Mouse (Mus musculus) thymus, adult 2 months (tissue): ENCODE measurements around the gene Ptk6. TPM values are rescaled to one million over a fixed set of nuclear protein-coding genes. Genes with fewer than 3 reads are reported as not detected.

Source experiments
- DNase-seq: peaks from one replicate; pipeline ENCODE4 v3.0.0; 2021
- H3K27ac ChIP-seq: fragments of 200-500 bp; 2 replicates; pipeline ENCODE4 v1.5.1; 2012; ENCODE audit warnings: low read length, control low read depth; ENCODE audit not compliant: control insufficient read depth, insufficient read depth
- H3K27me3 ChIP-seq: fragments of 200-500 bp; 2 replicates; pipeline ENCODE4 v1.6.1; 2012; ENCODE audit warnings: mild to moderate bottlenecking, low read length, moderate library complexity, mixed read lengths; ENCODE audit not compliant: control insufficient read depth, insufficient read depth
- H3K36me3 ChIP-seq: fragments of 200-500 bp; 2 replicates; pipeline ENCODE4 v1.6.1; 2012; ENCODE audit warnings: mild to moderate bottlenecking, low read length, moderate library complexity; ENCODE audit not compliant: control insufficient read depth, insufficient read depth
- H3K4me1 ChIP-seq: fragments of 200-500 bp; replicated peaks from 2 replicates; pipeline ENCODE4 v1.6.1; 2012; ENCODE audit warnings: low read length; ENCODE audit not compliant: control insufficient read depth, insufficient read depth
- H3K4me3 ChIP-seq: fragments of 200-500 bp; 2 replicates; pipeline ENCODE4 v1.5.1; 2012; ENCODE audit warnings: mild to moderate bottlenecking, low read length, control low read depth, moderate library complexity; ENCODE audit not compliant: control insufficient read depth, insufficient read depth
- CTCF ChIP-seq: fragments of 200-500 bp; IDR thresholded peaks from 2 replicates; pipeline ENCODE4 v1.5.1; 2012; ENCODE audit warnings: mild to moderate bottlenecking, control low read depth, low read length, moderate library complexity, borderline replicate concordance; ENCODE audit not compliant: control insufficient read depth, poor library complexity, insufficient read depth; ENCODE audit errors: extremely low read depth
- POLR2A ChIP-seq: fragments of 200-500 bp; IDR thresholded peaks from 2 replicates; pipeline ENCODE4 v1.6.1; 2012; ENCODE audit warnings: mild to moderate bottlenecking, low read length, control low read depth, moderate library complexity; ENCODE audit not compliant: control insufficient read depth, poor library complexity, insufficient read depth; ENCODE audit errors: extremely low read depth
- WGBS: fragments of 180-500 bp; shearing (Covaris S2); methylation state at CpG from one replicate; pipeline ENCODE4 v1.1.7; 2018; 5-methylcytosine and 5-hydroxymethylcytosine counted together
- polyA plus RNA-seq: library from polyadenylated mRNA; depleted of rRNA; stranded (reverse); fragments of >200 nt; gene quantifications from 2 replicates; pipeline ENCODE4 v1.2.3, GENCODE M21; 2012

The Ptk6 gene
- polyA plus RNA-seq, 1 experiment, result 0.22 TPM

DNA sequence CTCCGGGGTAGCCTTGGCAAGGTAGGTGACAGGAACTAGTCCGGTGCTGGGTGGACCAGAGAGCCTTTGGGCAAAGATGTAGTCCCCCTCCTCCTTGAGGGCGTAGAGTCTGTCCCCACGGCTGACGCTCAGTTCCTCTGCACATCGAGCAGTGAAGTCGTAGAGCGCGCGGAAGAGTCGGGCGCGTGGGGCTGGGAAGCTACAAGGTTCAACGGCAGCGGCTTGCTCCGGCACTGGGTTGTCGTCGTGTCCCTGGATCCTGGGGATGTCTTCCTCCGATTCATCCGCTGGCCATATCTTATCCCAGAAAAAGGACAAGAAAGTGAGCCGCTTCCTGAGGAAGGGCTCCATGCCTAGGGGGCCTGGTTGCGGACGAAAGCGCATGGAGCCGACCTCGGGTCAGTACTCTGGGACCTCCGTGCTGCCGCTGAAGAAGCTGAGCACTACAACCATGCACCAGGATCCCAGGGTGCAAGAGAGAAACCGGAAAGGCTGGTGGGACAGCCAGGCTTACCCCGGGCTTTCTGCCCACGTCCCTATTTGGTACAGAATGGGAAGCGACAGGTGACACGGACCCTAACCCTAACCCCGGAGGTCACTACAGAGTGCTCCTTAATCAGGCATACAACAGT is 9.9 kb upstream of the Ptk6 start:
- Histone ChIP-seq H3K4me1 (peaks cover 15% of the 10 kb centered on the region), H3K27me3 (no peaks in the 10 kb centered on the region; the same call in 1 of the 2 replicates), H3K36me3 (no peaks in the 10 kb centered on the region), H3K27ac (no peak overlapping the region), H3K4me3 (peak overlapping the region; percentile 31)
- 4% methylated on average over 34 of the region's 34 CpGs for WGBS
- TF ChIP-seq CTCF (no peak), POLR2A (no peak)
- DNase-seq, result no peak

DNA sequence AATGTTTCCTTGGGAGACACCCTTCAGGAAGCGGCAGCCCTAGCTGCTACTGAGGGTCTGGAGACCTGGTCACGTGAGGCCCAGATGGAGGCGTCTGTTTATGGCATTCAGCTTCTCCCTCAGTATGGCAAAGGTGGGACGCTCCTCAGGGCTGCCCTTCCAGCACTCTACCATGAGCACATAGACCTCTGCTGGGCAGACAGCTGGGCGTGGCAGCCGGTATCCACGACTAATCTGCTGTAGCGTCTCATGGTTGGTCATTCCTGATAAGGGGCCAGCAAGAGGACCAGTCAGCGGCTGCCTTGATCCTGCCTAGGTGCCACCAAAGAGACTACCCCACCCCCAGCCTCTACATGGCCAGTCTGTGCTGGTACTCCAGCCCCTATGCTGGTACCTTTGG is 3.5 kb upstream of the Ptk6 start:
- no peak for DNase-seq
- Histone ChIP-seq H3K27me3 (no peaks in the 10 kb centered on the region), H3K27ac (no peak overlapping the region), H3K36me3 (no peaks in the 10 kb centered on the region), H3K4me3 (no peak overlapping the region), H3K4me1 (no peaks in the 10 kb centered on the region)
- TF ChIP-seq POLR2A (no peak), CTCF (no peak)
- WGBS, result 93% methylated on average over 9 of the region's 9 CpGs

DNA sequence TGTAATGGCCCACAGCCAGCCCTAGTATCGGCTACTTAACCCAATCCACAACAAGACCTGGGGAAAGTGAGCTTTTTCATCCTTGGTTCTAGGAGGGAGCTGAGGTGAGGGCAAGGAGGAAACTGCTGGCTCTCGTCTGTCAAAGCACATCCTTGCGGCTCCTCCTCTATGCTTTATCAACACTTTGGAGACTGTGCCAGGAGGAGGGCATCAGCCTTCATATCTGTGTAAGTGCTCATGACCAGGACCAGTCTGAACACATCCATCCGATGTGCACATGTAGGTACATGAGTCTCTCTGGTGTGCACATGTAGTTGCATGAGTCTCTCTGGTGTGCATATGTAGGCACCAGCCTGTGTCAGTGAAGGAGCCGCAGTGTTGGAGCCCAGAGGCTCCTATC is 3.1 kb upstream of the Ptk6 start:
- no peaks in the 10 kb centered on the region for H3K4me1 ChIP-seq
- H3K36me3 ChIP-seq, result no peaks in the 10 kb centered on the region
- no peak for DNase-seq
- TF ChIP-seq POLR2A (no peak), CTCF (no peak)
- H3K27ac ChIP-seq, result no peak overlapping the region
- 93% methylated on average over 5 of the region's 5 CpGs for WGBS
- no peaks in the 10 kb centered on the region for H3K27me3 ChIP-seq
- H3K4me3 ChIP-seq, result no peak overlapping the region

DNA sequence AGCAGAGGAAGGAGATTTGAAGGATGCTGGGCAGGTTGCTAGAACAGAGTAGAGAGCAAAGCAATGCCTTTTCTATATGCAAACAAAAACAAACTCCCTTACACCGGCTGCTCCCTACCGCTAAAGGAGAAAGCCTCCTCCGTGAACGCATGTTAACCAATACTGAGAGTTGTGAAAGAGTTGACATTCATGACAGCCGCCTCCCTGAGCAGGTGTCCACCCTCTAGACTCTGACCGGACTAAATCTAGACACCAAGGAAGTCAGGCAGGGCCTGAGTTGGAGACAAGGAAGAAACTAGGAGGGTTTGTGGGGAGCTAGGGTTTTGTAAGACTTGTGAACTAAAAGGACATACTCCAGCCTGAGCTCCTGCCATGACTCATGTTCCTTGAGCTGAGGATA is 297 bp upstream of the Ptk6 start:
- Histone ChIP-seq H3K36me3 (no peaks in the 10 kb centered on the region), H3K27me3 (no peaks in the 10 kb centered on the region), H3K4me1 (no peaks in the 10 kb centered on the region), H3K27ac (no peak overlapping the region), H3K4me3 (no peak overlapping the region)
- TF ChIP-seq POLR2A (no peak), CTCF (no peak)
- 91% methylated on average over 6 of the region's 6 CpGs for WGBS
- no peak for DNase-seq

DNA sequence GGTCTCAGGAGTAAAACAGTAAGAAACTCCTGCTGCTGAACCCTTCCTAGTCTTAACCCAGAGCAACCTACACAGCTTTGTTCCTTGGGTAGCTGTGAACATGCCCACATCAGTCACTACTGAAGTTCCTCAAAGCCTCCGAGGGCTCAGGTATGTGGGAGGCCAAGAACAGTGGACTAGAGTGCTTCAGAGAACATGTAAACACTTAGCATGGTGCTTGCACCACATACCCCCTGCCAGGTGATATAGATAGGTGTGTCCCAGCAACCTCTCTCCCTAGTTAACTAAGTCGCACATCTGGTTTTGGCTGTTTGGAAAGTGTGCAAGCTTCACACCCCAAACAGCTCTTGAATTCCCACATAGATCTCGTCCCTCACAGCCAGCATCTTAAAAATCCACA is 983 bp downstream of the Ptk6 start:
- H3K4me3 ChIP-seq, result no peak overlapping the region
- no peak for DNase-seq

DNA sequence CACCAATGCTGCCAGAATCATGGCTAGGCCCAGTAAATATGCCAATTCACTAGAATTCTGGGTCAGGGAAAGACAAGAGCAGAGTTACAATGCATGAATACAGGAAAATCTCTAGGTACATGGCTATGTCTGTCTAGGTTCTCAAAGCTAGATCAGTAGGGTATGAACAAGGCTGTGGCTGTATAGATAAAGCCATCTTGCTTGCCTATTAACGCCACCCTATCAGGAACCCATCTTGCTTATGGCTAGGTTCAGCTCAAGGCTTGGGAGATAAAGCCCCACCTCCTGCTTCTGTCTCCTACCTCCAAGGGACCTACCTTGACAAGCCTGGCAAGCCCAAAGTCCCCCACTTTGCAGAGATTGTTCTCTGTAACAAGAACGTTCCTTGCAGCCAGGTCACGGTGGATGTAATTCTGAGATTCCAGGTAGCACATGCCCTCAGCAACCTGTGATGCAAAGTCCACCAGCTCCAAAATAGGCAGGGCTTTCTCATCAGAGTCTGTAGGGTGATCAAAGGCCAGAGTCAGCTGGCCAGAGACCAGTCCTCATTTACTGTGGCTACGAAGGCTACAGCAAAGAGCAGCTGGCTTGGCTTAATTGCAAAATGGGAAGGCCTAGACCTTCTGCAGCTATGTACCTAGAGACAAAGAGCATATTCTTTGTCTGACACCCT is 5.8 kb downstream of the Ptk6 start:
- no peak for TF ChIP-seq CTCF
- no peak for TF ChIP-seq POLR2A

More for the DNA sequence above, 983 bp downstream of the Ptk6 start:
- Histone ChIP-seq H3K27me3 (no peaks in the 10 kb centered on the region), H3K36me3 (no peaks in the 10 kb centered on the region), H3K4me1 (no peaks in the 10 kb centered on the region), H3K27ac (no peak overlapping the region)
- TF ChIP-seq POLR2A, result no peak
- TF ChIP-seq CTCF, result no peak
- whole genome bisulfite sequencing, result 69% methylated on average over 3 of the region's 3 CpGs

DNA sequence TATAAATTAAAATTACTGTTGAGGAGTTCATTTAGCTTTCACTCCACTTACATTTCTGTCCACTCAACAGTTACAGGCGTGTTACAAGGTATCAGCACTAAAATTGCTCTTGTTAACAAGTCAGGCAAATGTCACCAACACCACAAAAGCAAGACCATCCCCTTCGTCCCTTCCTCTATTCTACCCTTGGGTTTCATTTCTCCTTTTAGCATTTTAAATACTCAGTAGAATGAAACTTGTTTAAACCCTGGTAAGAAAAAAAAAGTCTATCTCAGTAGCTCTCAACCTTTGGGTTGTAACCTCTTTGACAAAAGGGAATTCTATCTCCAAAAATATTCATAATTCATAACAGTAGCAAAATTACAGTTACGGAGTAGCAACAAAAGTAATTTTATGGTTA is 9.5 kb downstream of the Ptk6 start:
- no peak overlapping the region for H3K27ac ChIP-seq
- WGBS, result 36% methylated on average over 3 of the region's 3 CpGs
- DNase-seq, result no peak

More for the DNA sequence above, 5.8 kb downstream of the Ptk6 start:
- DNase-seq, result no peak
- Histone ChIP-seq H3K4me1 (no peaks in the 10 kb centered on the region), H3K27me3 (no peaks in the 10 kb centered on the region), H3K36me3 (no peaks in the 10 kb centered on the region), H3K27ac (no peak overlapping the region), H3K4me3 (no peak overlapping the region)
- 95% methylated on average over 4 of the region's 4 CpGs for WGBS

More for the DNA sequence above, 9.5 kb downstream of the Ptk6 start:
- Histone ChIP-seq H3K36me3 (no peaks in the 10 kb centered on the region), H3K4me3 (no peak overlapping the region), H3K27me3 (no peaks in the 10 kb centered on the region), H3K4me1 (peaks cover 10% of the 10 kb centered on the region)
- TF ChIP-seq POLR2A (no peak), CTCF (no peak)
